Mouse (Mus musculus): ENCODE measurements at regions not wholly inside any gene's neighbourhood (a gene's known extent, or its start where the extent isn't known, plus 50 kb on each side); places are given as distances from the start of the nearest gene placed in this dataset.

- no peaks in the 10 kb centered on the region for H3K27me3 ChIP-seq (ENCODE audit: control insufficient read depth, insufficient read depth, low read length)
- no peak overlapping the region for H3K4me2 ChIP-seq (replicated peaks; ENCODE audit: low read depth, low read length)
- no peaks in the 10 kb centered on the region for H3K36me3 ChIP-seq (ENCODE audit: control insufficient read depth, insufficient read depth, low read length)
- no peak overlapping the region for H3K4me3 ChIP-seq (ENCODE audit: low read depth, low read length)
- no peak for ATAC-seq (ENCODE audit: insufficient number of reproducible peaks, insufficient read depth, low FRiP score, low read depth)
- H3K9me3 ChIP-seq (ENCODE audit: control insufficient read depth, low read depth, low read length), result no peaks in the 10 kb centered on the region
- no peak overlapping the region for H3K9ac ChIP-seq (replicated peaks; ENCODE audit: low read depth, low read length)
- 89% methylated on average over 5 of the region's 5 CpGs for WGBS
- no peak overlapping the region for H3K27ac ChIP-seq (ENCODE audit: low read length)
- H3K4me1 ChIP-seq (ENCODE audit: control insufficient read depth, insufficient read depth, low read length), result no peaks in the 10 kb centered on the region
These were observed 148.4 kb downstream of the Lurap1l start for GRCm38 (mm10) chr4:81058809-81059208.

GRCm38 (mm10) chr4:81059356-81059755 is 148.9 kb downstream of the Lurap1l start:
- WGBS, result 79% methylated on average over 3 of the region's 3 CpGs
- no peaks in the 10 kb centered on the region for H3K9me3 ChIP-seq (ENCODE audit: control insufficient read depth, low read depth, low read length)
- H3K9ac ChIP-seq (replicated peaks; ENCODE audit: low read depth, low read length), result no peak overlapping the region
- H3K36me3 ChIP-seq (ENCODE audit: control insufficient read depth, insufficient read depth, low read length), result no peaks in the 10 kb centered on the region
- ATAC-seq (ENCODE audit: insufficient number of reproducible peaks, insufficient read depth, low FRiP score, low read depth), result no peak
- H3K4me3 ChIP-seq (ENCODE audit: low read depth, low read length), result no peak overlapping the region
- H3K27ac ChIP-seq (ENCODE audit: low read length), result no peak overlapping the region
- H3K4me1 ChIP-seq (ENCODE audit: control insufficient read depth, insufficient read depth, low read length), result no peaks in the 10 kb centered on the region
- no peaks in the 10 kb centered on the region for H3K27me3 ChIP-seq (ENCODE audit: control insufficient read depth, insufficient read depth, low read length)
- H3K4me2 ChIP-seq (replicated peaks; ENCODE audit: low read depth, low read length), result no peak overlapping the region

- Histone ChIP-seq H3K4me2 (replicated peaks; ENCODE audit: low read depth, low read length) (no peak overlapping the region), H3K9ac (replicated peaks; ENCODE audit: low read depth, low read length) (no peak overlapping the region), H3K36me3 (ENCODE audit: control insufficient read depth, insufficient read depth, low read length) (no peaks in the 10 kb centered on the region), H3K9me3 (ENCODE audit: control insufficient read depth, low read depth, low read length) (no peaks in the 10 kb centered on the region), H3K27ac (ENCODE audit: low read length) (no peak overlapping the region), H3K27me3 (ENCODE audit: control insufficient read depth, insufficient read depth, low read length) (no peaks in the 10 kb centered on the region), H3K4me1 (ENCODE audit: control insufficient read depth, insufficient read depth, low read length) (no peaks in the 10 kb centered on the region), H3K4me3 (ENCODE audit: low read depth, low read length) (no peak overlapping the region)
- 60% methylated on average over 6 of the region's 6 CpGs for WGBS
- no peak for ATAC-seq (ENCODE audit: insufficient number of reproducible peaks, insufficient read depth, low FRiP score, low read depth)
These were observed 172.0 kb downstream of the Lurap1l start for GRCm38 (mm10) chr4:81082290-81082947.

- WGBS, result 35% methylated on average over 4 of the region's 4 CpGs
- Histone ChIP-seq H3K36me3 (ENCODE audit: control insufficient read depth, insufficient read depth, low read length) (no peaks in the 10 kb centered on the region), H3K4me1 (ENCODE audit: control insufficient read depth, insufficient read depth, low read length) (no peaks in the 10 kb centered on the region), H3K27ac (ENCODE audit: low read length) (no peak overlapping the region), H3K4me3 (ENCODE audit: low read depth, low read length) (no peak overlapping the region), H3K27me3 (ENCODE audit: control insufficient read depth, insufficient read depth, low read length) (no peaks in the 10 kb centered on the region), H3K9ac (replicated peaks; ENCODE audit: low read depth, low read length) (no peak overlapping the region), H3K4me2 (replicated peaks; ENCODE audit: low read depth, low read length) (no peak overlapping the region), H3K9me3 (ENCODE audit: control insufficient read depth, low read depth, low read length) (no peaks in the 10 kb centered on the region)
- ATAC-seq (ENCODE audit: insufficient number of reproducible peaks, insufficient read depth, low FRiP score, low read depth), result no peak
These were observed 174.7 kb downstream of the Lurap1l start for GRCm38 (mm10) chr4:81085188-81085587.

GRCm38 (mm10) chr4:81096581-81096980 is 186.1 kb downstream of the Lurap1l start:
- no peak overlapping the region for H3K9ac ChIP-seq (replicated peaks; ENCODE audit: low read depth, low read length)
- no peak overlapping the region for H3K4me3 ChIP-seq (ENCODE audit: low read depth, low read length)
- H3K27me3 ChIP-seq (ENCODE audit: control insufficient read depth, insufficient read depth, low read length), result no peaks in the 10 kb centered on the region
- H3K27ac ChIP-seq (ENCODE audit: low read length), result no peak overlapping the region
- no peaks in the 10 kb centered on the region for H3K4me1 ChIP-seq (ENCODE audit: control insufficient read depth, insufficient read depth, low read length)
- no peak for ATAC-seq (ENCODE audit: insufficient number of reproducible peaks, insufficient read depth, low FRiP score, low read depth)
- H3K9me3 ChIP-seq (ENCODE audit: control insufficient read depth, low read depth, low read length), result no peaks in the 10 kb centered on the region
- no peak overlapping the region for H3K4me2 ChIP-seq (replicated peaks; ENCODE audit: low read depth, low read length)
- H3K36me3 ChIP-seq (ENCODE audit: control insufficient read depth, insufficient read depth, low read length), result no peaks in the 10 kb centered on the region

GRCm38 (mm10) chr4:81097597-81097996 is 187.2 kb downstream of the Lurap1l start:
- WGBS, result 72% methylated on average over 1 of the region's 1 CpGs
- Histone ChIP-seq H3K27ac (ENCODE audit: low read length) (no peak overlapping the region), H3K4me2 (replicated peaks; ENCODE audit: low read depth, low read length) (no peak overlapping the region), H3K9ac (replicated peaks; ENCODE audit: low read depth, low read length) (no peak overlapping the region), H3K27me3 (ENCODE audit: control insufficient read depth, insufficient read depth, low read length) (no peaks in the 10 kb centered on the region), H3K4me3 (ENCODE audit: low read depth, low read length) (no peak overlapping the region), H3K4me1 (ENCODE audit: control insufficient read depth, insufficient read depth, low read length) (no peaks in the 10 kb centered on the region), H3K9me3 (ENCODE audit: control insufficient read depth, low read depth, low read length) (no peaks in the 10 kb centered on the region), H3K36me3 (ENCODE audit: control insufficient read depth, insufficient read depth, low read length) (no peaks in the 10 kb centered on the region)
- ATAC-seq (ENCODE audit: insufficient number of reproducible peaks, insufficient read depth, low FRiP score, low read depth), result no peak

GRCm38 (mm10) chr4:81101049-81101448 is 190.6 kb downstream of the Lurap1l start:
- no peaks in the 10 kb centered on the region for H3K27me3 ChIP-seq (ENCODE audit: control insufficient read depth, insufficient read depth, low read length)
- no peak overlapping the region for H3K27ac ChIP-seq (ENCODE audit: low read length)
- no peak overlapping the region for H3K4me3 ChIP-seq (ENCODE audit: low read depth, low read length)
- ATAC-seq (ENCODE audit: insufficient number of reproducible peaks, insufficient read depth, low FRiP score, low read depth), result no peak
- 64% methylated on average over 2 of the region's 2 CpGs for WGBS
- H3K36me3 ChIP-seq (ENCODE audit: control insufficient read depth, insufficient read depth, low read length), result no peaks in the 10 kb centered on the region
- no peaks in the 10 kb centered on the region for H3K9me3 ChIP-seq (ENCODE audit: control insufficient read depth, low read depth, low read length)
- H3K4me1 ChIP-seq (ENCODE audit: control insufficient read depth, insufficient read depth, low read length), result no peaks in the 10 kb centered on the region
- no peak overlapping the region for H3K9ac ChIP-seq (replicated peaks; ENCODE audit: low read depth, low read length)
- no peak overlapping the region for H3K4me2 ChIP-seq (replicated peaks; ENCODE audit: low read depth, low read length)

- no peaks in the 10 kb centered on the region for H3K9me3 ChIP-seq (ENCODE audit: control insufficient read depth, low read depth, low read length)
- H3K36me3 ChIP-seq (ENCODE audit: control insufficient read depth, insufficient read depth, low read length), result no peaks in the 10 kb centered on the region
- WGBS, result 46% methylated on average over 3 of the region's 3 CpGs
- no peak overlapping the region for H3K4me3 ChIP-seq (ENCODE audit: low read depth, low read length)
- H3K9ac ChIP-seq (replicated peaks; ENCODE audit: low read depth, low read length), result no peak overlapping the region
- ATAC-seq (ENCODE audit: insufficient number of reproducible peaks, insufficient read depth, low FRiP score, low read depth), result no peak
- H3K4me1 ChIP-seq (ENCODE audit: control insufficient read depth, insufficient read depth, low read length), result no peaks in the 10 kb centered on the region
- H3K27ac ChIP-seq (ENCODE audit: low read length), result no peak overlapping the region
- no peaks in the 10 kb centered on the region for H3K27me3 ChIP-seq (ENCODE audit: control insufficient read depth, insufficient read depth, low read length)
- no peak overlapping the region for H3K4me2 ChIP-seq (replicated peaks; ENCODE audit: low read depth, low read length)
These were observed 200.9 kb downstream of the Lurap1l start for GRCm38 (mm10) chr4:81111307-81111706.

- Histone ChIP-seq H3K9me3 (ENCODE audit: control insufficient read depth, low read depth, low read length) (no peaks in the 10 kb centered on the region), H3K9ac (replicated peaks; ENCODE audit: low read depth, low read length) (no peak overlapping the region), H3K4me1 (ENCODE audit: control insufficient read depth, insufficient read depth, low read length) (no peaks in the 10 kb centered on the region), H3K36me3 (ENCODE audit: control insufficient read depth, insufficient read depth, low read length) (no peaks in the 10 kb centered on the region), H3K4me3 (ENCODE audit: low read depth, low read length) (no peak overlapping the region), H3K27me3 (ENCODE audit: control insufficient read depth, insufficient read depth, low read length) (no peaks in the 10 kb centered on the region), H3K27ac (ENCODE audit: low read length) (no peak overlapping the region), H3K4me2 (replicated peaks; ENCODE audit: low read depth, low read length) (no peak overlapping the region)
- no peak for ATAC-seq (ENCODE audit: insufficient number of reproducible peaks, insufficient read depth, low FRiP score, low read depth)
- WGBS, result 81% methylated on average over 7 of the region's 7 CpGs
These were observed 206.0 kb downstream of the Lurap1l start for GRCm38 (mm10) chr4:81116411-81116810.

All from stomach, embryonic 14.5 days (tissue).